Mouse (Mus musculus) hindbrain, embryonic 16.5 days (tissue): ENCODE results near the gene Pla2g4e. TPM values are rescaled to one million over a fixed set of nuclear protein-coding genes. Genes with fewer than 3 reads are reported as not detected.

ENCODE experiments used
- ATAC-seq: fragments of 200-750 bp; cut with Nextera tagmentation; 2 replicates; pipeline ENCODE4 v1.8.0; 2017; ENCODE audit warnings: moderate TSS enrichment, moderate library complexity
- H3K27ac ChIP-seq: fragments of 300-500 bp; sonication (generic); 2 replicates; pipeline ENCODE4 v1.5.1; 2014; ENCODE audit warnings: low read depth, mild to moderate bottlenecking, control low read depth, low read length, moderate library complexity
- H3K27me3 ChIP-seq: fragments of 300-500 bp; sonication (generic); replicated peaks from 2 replicates; pipeline ENCODE4 v1.6.1; 2014; ENCODE audit warnings: low read length; ENCODE audit not compliant: control insufficient read depth, insufficient read depth
- H3K36me3 ChIP-seq: fragments of 300-500 bp; sonication (generic); 2 replicates; pipeline ENCODE4 v1.6.1; 2014; ENCODE audit warnings: mild to moderate bottlenecking, low read length, moderate library complexity, mixed read lengths; ENCODE audit not compliant: control insufficient read depth, insufficient read depth
- H3K4me1 ChIP-seq: fragments of 300-500 bp; sonication (generic); 2 replicates; pipeline ENCODE4 v1.6.1; 2014; ENCODE audit warnings: low read depth, low read length; ENCODE audit not compliant: control insufficient read depth, insufficient read depth
- H3K4me2 ChIP-seq: fragments of 300-500 bp; sonication (generic); 2 replicates; pipeline ENCODE4 v1.6.1; 2014; ENCODE audit warnings: mild to moderate bottlenecking, low read length, control low read depth, moderate library complexity
- H3K4me3 ChIP-seq: fragments of 300-500 bp; sonication (generic); 2 replicates; pipeline ENCODE4 v1.5.1; 2014; ENCODE audit warnings: mild to moderate bottlenecking, low read length, control low read depth, moderate library complexity
- H3K9ac ChIP-seq: fragments of 300-500 bp; sonication (generic); 2 replicates; pipeline ENCODE4 v1.6.1; 2014; ENCODE audit warnings: low read depth, mild to moderate bottlenecking, control low read depth, low read length, moderate library complexity
- H3K9me3 ChIP-seq: fragments of 300-500 bp; sonication (generic); 2 replicates; pipeline ENCODE4 v1.6.1; 2014; ENCODE audit warnings: mild to moderate bottlenecking, low read length, moderate library complexity; ENCODE audit not compliant: control insufficient read depth
- WGBS: fragments of 180-500 bp; shearing (Covaris S2); extraction: QIAGEN DNeasy Blood & Tissue Kit; methylation state at CpG from one replicate; pipeline ENCODE4 v1.1.7; 2014; 5-methylcytosine and 5-hydroxymethylcytosine counted together
- polyA plus RNA-seq: library from polyadenylated mRNA; unstranded; fragments of >200 nt; fragmentation: Nextera tagmentation; extraction: Ambion mirVana; gene quantifications from 2 replicates; pipeline ENCODE4 v1.2.1, GENCODE M21; 2015

Gene Pla2g4e
- polyA plus RNA-seq, 1 experiment from 2014 or later: 5.7 TPM

- H3K4me1 ChIP-seq: no peaks in the 10 kb centered on the region
- no peaks in the 10 kb centered on the region for H3K27me3 ChIP-seq
- no peak for ATAC-seq
- no peak overlapping the region for H3K4me2 ChIP-seq
- H3K9me3 ChIP-seq: no peaks in the 10 kb centered on the region
- H3K9ac ChIP-seq: no peak overlapping the region
- no peak overlapping the region for H3K4me3 ChIP-seq
- H3K27ac ChIP-seq: no peak overlapping the region
- WGBS: 18% methylated on average over 8 of the region's 8 CpGs
- no peaks in the 10 kb centered on the region for H3K36me3 ChIP-seq
These were observed 34.8 kb upstream of the Pla2g4e start for GRCm38 (mm10) chr2:120279961-120280360.

- no peak overlapping the region for H3K4me3 ChIP-seq
- no peak for ATAC-seq
- WGBS: 71% methylated on average over 4 of the region's 4 CpGs
- H3K36me3 ChIP-seq: no peaks in the 10 kb centered on the region
- no peak overlapping the region for H3K27ac ChIP-seq
- no peaks in the 10 kb centered on the region for H3K4me1 ChIP-seq
- H3K27me3 ChIP-seq: no peaks in the 10 kb centered on the region
- 0 out of 2 replicates have a peak, but pooled peaks cover 2% of the 10 kb centered on the region for H3K9me3 ChIP-seq
- H3K4me2 ChIP-seq: no peak overlapping the region
- no peak overlapping the region for H3K9ac ChIP-seq
These were observed 31.8 kb upstream of the Pla2g4e start for GRCm38 (mm10) chr2:120276951-120277350.

GRCm38 (mm10) chr2:120268635-120269034, 23.5 kb upstream of the Pla2g4e start:
- no peak for ATAC-seq
- Histone ChIP-seq H3K4me3 (no peak overlapping the region), H3K4me2 (no peak overlapping the region), H3K36me3 (no peaks in the 10 kb centered on the region), H3K4me1 (no peaks in the 10 kb centered on the region), H3K9me3 (0 out of 2 replicates have a peak, but pooled peaks cover 2% of the 10 kb centered on the region), H3K9ac (no peak overlapping the region), H3K27ac (no peak overlapping the region), H3K27me3 (no peaks in the 10 kb centered on the region)
- 7% methylated on average over 9 of the region's 9 CpGs for WGBS

- no peak for ATAC-seq
- no peaks in the 10 kb centered on the region for H3K4me1 ChIP-seq
- H3K4me2 ChIP-seq: no peak overlapping the region
- H3K4me3 ChIP-seq: no peak overlapping the region
- no peaks in the 10 kb centered on the region for H3K27me3 ChIP-seq
- 73% methylated on average over 6 of the region's 6 CpGs for WGBS
- H3K9ac ChIP-seq: no peak overlapping the region
- H3K9me3 ChIP-seq: no peaks in the 10 kb centered on the region
- H3K36me3 ChIP-seq: no peaks in the 10 kb centered on the region
- no peak overlapping the region for H3K27ac ChIP-seq
These were observed 20.4 kb upstream of the Pla2g4e start for GRCm38 (mm10) chr2:120265523-120265922.

GRCm38 (mm10) chr2:120264858-120265257, 19.7 kb upstream of the Pla2g4e start:
- Histone ChIP-seq H3K9ac (no peak overlapping the region), H3K4me1 (no peaks in the 10 kb centered on the region), H3K4me2 (no peak overlapping the region), H3K4me3 (no peak overlapping the region), H3K27me3 (no peaks in the 10 kb centered on the region), H3K9me3 (no peaks in the 10 kb centered on the region), H3K36me3 (no peaks in the 10 kb centered on the region), H3K27ac (no peak overlapping the region)
- WGBS: 59% methylated on average over 10 of the region's 10 CpGs
- 0 out of 2 replicates have a peak, but pooled peaks have one; percentile 20 for ATAC-seq

GRCm38 (mm10) chr2:120262876-120263275, 17.7 kb upstream of the Pla2g4e start:
- Histone ChIP-seq H3K4me2 (no peak overlapping the region), H3K9me3 (no peaks in the 10 kb centered on the region), H3K9ac (no peak overlapping the region), H3K4me3 (no peak overlapping the region), H3K4me1 (no peaks in the 10 kb centered on the region), H3K27ac (no peak overlapping the region), H3K27me3 (no peaks in the 10 kb centered on the region), H3K36me3 (no peaks in the 10 kb centered on the region)
- WGBS: 20% methylated on average over 1 of the region's 1 CpGs
- ATAC-seq: no peak

GRCm38 (mm10) chr2:120261346-120261745, 16.2 kb upstream of the Pla2g4e start:
- Histone ChIP-seq H3K4me3 (no peak overlapping the region), H3K36me3 (no peaks in the 10 kb centered on the region), H3K9ac (no peak overlapping the region), H3K4me1 (no peaks in the 10 kb centered on the region), H3K9me3 (no peaks in the 10 kb centered on the region), H3K27ac (no peak overlapping the region), H3K27me3 (no peaks in the 10 kb centered on the region), H3K4me2 (no peak overlapping the region)
- WGBS: 82% methylated on average over 3 of the region's 3 CpGs
- no peak for ATAC-seq

GRCm38 (mm10) chr2:120256259-120256658, 11.1 kb upstream of the Pla2g4e start:
- Histone ChIP-seq H3K27me3 (no peaks in the 10 kb centered on the region), H3K9me3 (no peaks in the 10 kb centered on the region), H3K4me1 (no peaks in the 10 kb centered on the region), H3K4me2 (no peak overlapping the region), H3K36me3 (no peaks in the 10 kb centered on the region), H3K4me3 (no peak overlapping the region), H3K27ac (no peak overlapping the region), H3K9ac (no peak overlapping the region)
- no peak for ATAC-seq

- Histone ChIP-seq H3K27ac (no peak overlapping the region), H3K4me3 (no peak overlapping the region), H3K4me1 (no peaks in the 10 kb centered on the region), H3K27me3 (no peaks in the 10 kb centered on the region), H3K9me3 (no peaks in the 10 kb centered on the region), H3K4me2 (no peak overlapping the region), H3K36me3 (no peaks in the 10 kb centered on the region), H3K9ac (no peak overlapping the region)
- WGBS: 94% methylated on average over 6 of the region's 6 CpGs
- ATAC-seq: no peak
These were observed 7.5 kb upstream of the Pla2g4e start for GRCm38 (mm10) chr2:120252644-120253043.
